Mouse (Mus musculus) liver, postnatal 0 days (tissue): ENCODE measurements at regions not wholly inside any gene's neighbourhood (a gene's known extent, or its start where the extent isn't known, plus 50 kb on each side); places are given as distances from the start of the nearest gene placed in this dataset.

Source experiments
- CTCF ChIP-seq: sonication (generic); IDR thresholded peaks from 2 replicates; pipeline ENCODE4 v1.5.1; 2016; ENCODE audit warnings: antibody characterized with exemption, low read depth
- EP300 ChIP-seq: IDR thresholded peaks from 2 replicates; pipeline ENCODE4 v1.6.1; 2016; ENCODE audit warnings: antibody characterized with exemption, low read depth, mild to moderate bottlenecking

GRCm38 (mm10) chr12:59589354-59589753 lies 369.8 kb upstream of the Fbxo33 start:
- no peak for TF ChIP-seq CTCF
- no peak for TF ChIP-seq EP300
